Mouse (Mus musculus) cortical plate, adult 2 months (tissue): ENCODE results near the gene Cdkn1b.
A peak's percentile ranks its signal among the peaks of the same experiment; 100 is the strongest.

Source experiments
- CTCF ChIP-seq: fragments of 200-500 bp; IDR thresholded peaks from 2 replicates; pipeline ENCODE4 v1.5.1; 2011; ENCODE audit warnings: mild to moderate bottlenecking, control low read depth, low read length; ENCODE audit not compliant: insufficient read depth; ENCODE audit errors: extremely low read depth
- POLR2A ChIP-seq: fragments of 200-500 bp; IDR thresholded peaks from 2 replicates; pipeline ENCODE4 v1.6.1; 2011; ENCODE audit warnings: mild to moderate bottlenecking, low read length, control low read depth; ENCODE audit not compliant: insufficient read depth; ENCODE audit errors: extremely low read depth

- TF ChIP-seq POLR2A = no peak
- TF ChIP-seq CTCF = peak; percentile 26; the same call in 1 of the 2 replicates
These were observed 43.4 kb upstream of the Cdkn1b start for GRCm38 (mm10) chr6:134876795-134877194.
